Mouse (Mus musculus): ENCODE results near the gene Kcnj14. TPM values are rescaled to one million over a fixed set of nuclear protein-coding genes. Genes with fewer than 3 reads are reported as not detected.

The Kcnj14 gene
- polyA plus RNA-seq, 1 experiment from 2014 or later = 0.80 TPM

DNA sequence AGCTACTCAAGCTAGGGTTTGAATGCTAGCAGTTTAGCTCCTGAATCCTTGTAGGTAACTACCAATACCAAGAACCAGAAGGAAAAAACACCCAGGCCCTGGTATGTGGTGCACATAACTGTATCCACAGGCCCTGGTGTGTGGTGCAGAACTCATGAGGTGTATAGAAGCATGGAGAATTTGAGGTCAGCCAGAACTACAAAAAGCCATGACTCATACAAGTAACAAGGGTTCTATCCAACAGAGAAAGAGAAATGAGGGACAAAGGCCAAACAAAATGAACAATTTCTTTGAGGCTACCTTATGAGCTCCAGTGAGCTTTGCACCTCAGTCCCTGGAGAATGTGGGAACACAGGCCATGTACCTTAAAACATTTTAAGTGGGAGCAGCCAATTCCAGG, 3.7 kb downstream of the Kcnj14 start:
- H3K9me3 ChIP-seq (replicated peaks) = no peaks in the 10 kb centered on the region
- peaks cover 29% of the 10 kb centered on the region for H3K36me3 ChIP-seq
- H3K4me1 ChIP-seq = peaks cover 4% of the 10 kb centered on the region
- no peak overlapping the region for H3K27ac ChIP-seq
- no peak overlapping the region for H3K4me2 ChIP-seq (replicated peaks)
- no peak overlapping the region for H3K9ac ChIP-seq
- no peak for ATAC-seq (ENCODE audit: low FRiP score)
- peaks cover 19% of the 10 kb centered on the region for H3K27me3 ChIP-seq
- no peak overlapping the region for H3K4me3 ChIP-seq

DNA sequence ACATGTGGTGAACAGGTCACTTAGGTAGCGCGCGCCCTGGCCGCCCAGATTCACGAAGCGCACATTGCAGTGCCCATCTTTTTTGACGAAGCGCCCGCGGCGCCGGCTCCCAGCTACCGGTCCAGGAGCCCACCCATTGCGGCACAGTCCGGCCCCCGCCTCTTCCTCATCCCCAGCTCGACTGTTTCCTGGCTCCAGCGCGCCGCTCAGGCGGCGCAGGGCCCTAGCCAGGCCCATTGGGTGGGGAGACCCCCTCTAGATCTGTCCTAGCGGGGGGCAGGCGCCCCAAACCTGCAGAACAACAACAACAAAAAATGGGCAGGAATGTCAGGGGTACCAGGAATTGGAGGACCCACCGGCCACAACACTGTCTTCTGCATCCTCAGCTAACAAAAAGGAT, 4.7 kb downstream of the Kcnj14 start:
- no peak overlapping the region for H3K4me3 ChIP-seq
- H3K27ac ChIP-seq = no peak overlapping the region; the same call in 1 of the 2 replicates
- peaks cover 15% of the 10 kb centered on the region for H3K4me1 ChIP-seq
- peak overlapping the region; percentile 29 for H3K4me2 ChIP-seq (replicated peaks)
- WGBS = 7% methylated on average over 23 of the region's 25 CpGs
- no peak for ATAC-seq (ENCODE audit: low FRiP score)
- peaks cover 19% of the 10 kb centered on the region for H3K27me3 ChIP-seq
- peaks cover 18% of the 10 kb centered on the region for H3K36me3 ChIP-seq
- no peaks in the 10 kb centered on the region for H3K9me3 ChIP-seq (replicated peaks)
- no peak overlapping the region for H3K9ac ChIP-seq

DNA sequence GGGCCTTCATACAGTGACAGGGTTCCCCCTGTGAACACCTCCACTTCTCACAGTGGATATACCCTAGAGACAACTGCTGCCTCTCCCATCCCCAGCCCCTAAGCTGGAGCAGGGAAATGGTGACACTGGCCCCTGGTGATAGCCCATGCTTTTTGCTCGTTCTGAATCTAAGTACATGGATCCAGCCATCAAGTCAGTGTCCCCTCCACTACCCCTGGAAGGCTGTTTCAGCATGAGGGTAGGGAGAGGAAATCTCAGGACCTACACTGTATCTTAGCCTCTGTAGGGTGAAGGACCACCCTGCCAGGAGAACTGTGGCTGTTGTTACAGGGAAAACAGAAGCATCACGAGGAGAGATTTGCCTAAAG, 8.6 kb downstream of the Kcnj14 start:
- Histone ChIP-seq H3K27ac (no peak overlapping the region), H3K27me3 (peaks cover 19% of the 10 kb centered on the region), H3K36me3 (peaks cover 21% of the 10 kb centered on the region), H3K9ac (no peak overlapping the region), H3K4me2 (replicated peaks) (0 out of 2 replicates have a peak overlapping the region, but pooled peaks have one; percentile 57), H3K9me3 (replicated peaks) (no peaks in the 10 kb centered on the region), H3K4me3 (no peak overlapping the region), H3K4me1 (peaks cover 34% of the 10 kb centered on the region)
- WGBS = 60% methylated on average over 2 of the region's 2 CpGs
- ATAC-seq (ENCODE audit: low FRiP score) = no peak

DNA sequence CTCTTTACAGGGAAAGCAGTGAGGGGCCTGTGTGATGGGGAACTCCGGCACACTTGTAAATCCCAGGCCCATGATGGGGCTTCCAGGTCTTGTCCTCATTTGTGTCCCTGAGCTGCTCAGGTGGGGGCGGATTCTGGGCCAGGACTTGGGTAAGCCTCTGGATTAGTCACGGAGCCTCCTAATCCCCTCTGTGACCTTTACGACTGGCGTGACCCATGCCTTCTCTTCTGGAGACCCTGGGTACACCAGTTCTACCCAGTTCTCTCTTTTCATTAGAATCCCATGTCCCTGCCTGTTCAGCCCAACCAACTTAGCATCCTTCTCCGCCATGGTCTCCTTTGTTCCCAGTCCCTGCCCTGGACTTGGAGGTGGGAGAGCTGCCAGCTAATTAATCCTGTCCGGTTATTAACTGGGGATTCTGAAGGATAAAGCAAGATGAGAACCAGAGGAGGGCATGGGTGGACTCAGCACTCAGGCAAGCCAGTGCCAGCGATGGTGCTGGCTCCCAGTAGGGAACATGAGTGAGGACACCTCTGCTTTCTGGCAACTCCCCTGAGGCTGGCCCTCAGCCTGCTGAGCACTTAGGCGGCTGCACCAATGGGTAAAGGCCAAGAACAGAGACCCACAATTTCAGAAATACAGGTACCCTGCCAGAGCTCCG, 9.1 kb downstream of the Kcnj14 start:
- Histone ChIP-seq H3K9me3 (replicated peaks) (no peaks in the 10 kb centered on the region), H3K27me3 (peaks cover 17% of the 10 kb centered on the region), H3K27ac (peak overlapping the region; percentile 62), H3K4me1 (peaks cover 34% of the 10 kb centered on the region), H3K4me3 (no peak overlapping the region), H3K36me3 (peaks cover 26% of the 10 kb centered on the region), H3K4me2 (replicated peaks) (peak overlapping the region; percentile 57), H3K9ac (peak overlapping the region; percentile 18; the same call in 1 of the 2 replicates)
- WGBS = 42% methylated on average over 10 of the region's 10 CpGs
- no peak for ATAC-seq (ENCODE audit: low FRiP score)

DNA sequence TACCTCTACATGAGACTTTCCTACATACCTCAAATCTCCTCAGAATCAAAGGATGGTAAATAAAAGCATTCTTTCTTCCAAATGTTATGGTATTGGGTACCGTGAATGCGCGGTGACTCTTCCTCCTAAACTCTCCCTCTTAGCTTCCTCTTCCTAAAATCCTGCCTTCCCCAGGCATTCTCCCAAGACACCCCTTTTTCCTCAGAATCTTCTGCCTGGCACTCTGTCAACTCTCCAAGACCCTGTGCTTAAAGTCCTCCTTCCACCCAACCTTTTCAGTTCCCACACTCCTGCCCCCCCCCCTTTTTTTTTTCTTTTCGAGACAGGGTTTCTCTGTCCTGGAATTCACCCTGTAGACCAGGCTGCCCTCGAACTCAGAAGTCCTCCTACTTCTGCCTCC, 9.7 kb downstream of the Kcnj14 start:
- Histone ChIP-seq H3K27me3 (peaks cover 11% of the 10 kb centered on the region), H3K27ac (peak overlapping the region; percentile 62), H3K4me3 (peak overlapping the region; percentile 98), H3K4me2 (replicated peaks) (peak overlapping the region; percentile 57), H3K36me3 (peaks cover 32% of the 10 kb centered on the region), H3K4me1 (peaks cover 33% of the 10 kb centered on the region), H3K9me3 (replicated peaks) (no peaks in the 10 kb centered on the region), H3K9ac (peak overlapping the region; percentile 32; the same call in 1 of the 2 replicates)
- WGBS = 2% methylated on average over 5 of the region's 5 CpGs
- no peak for ATAC-seq (ENCODE audit: low FRiP score)

DNA sequence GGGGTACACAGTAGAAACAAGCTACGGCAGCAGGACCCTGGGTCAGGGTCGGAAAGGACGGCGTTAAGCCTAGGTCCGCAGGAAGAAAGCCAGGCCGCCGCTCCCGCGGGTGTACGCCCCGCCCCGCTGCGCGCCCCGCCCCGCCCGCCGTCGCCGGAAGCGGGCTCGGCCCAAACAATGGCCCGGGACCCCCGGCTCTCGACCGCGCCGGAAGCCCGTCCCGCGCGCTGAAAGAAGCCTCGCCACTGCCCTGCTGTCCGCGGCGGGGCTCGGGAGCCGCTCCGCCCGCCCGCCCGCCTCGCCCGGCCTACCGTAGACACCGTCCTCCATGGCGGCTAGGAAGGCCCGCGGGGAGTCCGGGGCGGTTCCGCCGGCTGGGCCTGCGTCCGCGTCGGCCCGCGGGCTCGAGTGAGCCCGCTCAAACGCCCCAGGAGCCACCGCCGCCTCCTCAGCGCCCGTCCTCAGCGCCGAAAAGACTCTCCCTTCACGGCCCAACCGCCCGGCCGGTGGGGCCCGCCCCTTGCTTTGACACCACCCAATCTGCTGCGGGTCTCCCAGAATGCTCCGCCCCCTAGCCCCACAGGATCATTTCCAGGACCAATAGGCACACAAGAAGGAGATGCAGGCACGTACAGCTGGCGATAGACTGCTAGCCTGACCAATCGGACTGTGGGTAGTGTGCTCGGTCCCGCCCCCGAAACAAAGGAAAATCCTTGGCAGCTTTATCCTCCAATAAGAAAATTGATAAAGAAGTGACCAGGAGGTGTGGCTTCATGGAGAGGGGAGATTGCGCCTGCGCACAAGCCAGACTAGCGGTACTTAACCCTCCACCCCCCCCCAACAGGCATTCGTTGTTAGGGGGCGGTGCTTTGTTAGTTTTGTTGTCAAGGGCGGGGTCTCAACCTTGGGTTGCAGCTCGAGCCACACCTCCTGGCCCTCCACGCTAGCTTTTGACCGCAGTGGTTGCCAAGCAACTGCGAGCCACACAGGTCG, 10.5 kb downstream of the Kcnj14 start, which contains the start of gene Cyth2:
Cyth2 (minus strand) TSS at position 795 of the 993 bp plus-strand sequence.
- WGBS = under 1% methylated on average over 62 of the region's 92 CpGs
- Histone ChIP-seq H3K9me3 (replicated peaks) (no peaks in the 10 kb centered on the region), H3K27me3 (peaks cover 8% of the 10 kb centered on the region), H3K27ac (peak within 1 kb of the TSS; percentile 100), H3K4me3 (peak within 1 kb of the TSS; percentile 98), H3K4me2 (replicated peaks) (peak within 1 kb of the TSS; percentile 68), H3K9ac (peak within 1 kb of the TSS; percentile 100), H3K4me1 (peaks cover 38% of the 10 kb centered on the region), H3K36me3 (peaks cover 39% of the 10 kb centered on the region)
- ATAC-seq (ENCODE audit: low FRiP score) = peak; percentile 99

DNA sequence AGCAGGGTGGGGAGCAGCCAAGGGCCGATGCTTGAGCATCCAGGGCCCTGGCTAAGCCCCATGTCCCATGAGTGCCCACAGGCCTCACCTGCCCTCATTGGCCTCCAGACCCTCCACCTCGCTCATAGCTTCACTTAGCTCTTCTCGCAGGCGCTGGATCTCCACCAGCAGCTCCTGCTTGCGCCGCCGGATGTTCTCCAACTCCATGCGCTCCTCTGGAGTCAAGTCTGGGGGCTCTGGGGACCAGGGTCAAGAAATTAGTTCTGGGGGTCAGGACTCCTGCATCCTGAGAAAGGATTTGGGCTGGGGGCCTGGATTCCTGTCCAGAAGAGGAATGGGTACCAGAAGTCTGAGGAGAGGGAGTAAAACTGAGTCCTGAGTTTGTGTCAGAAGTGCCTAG, 11.7 kb downstream of the Kcnj14 start:
- H3K9me3 ChIP-seq (replicated peaks) = no peaks in the 10 kb centered on the region
- peaks cover 51% of the 10 kb centered on the region for H3K36me3 ChIP-seq
- H3K9ac ChIP-seq = peak overlapping the region; percentile 100
- ATAC-seq (ENCODE audit: low FRiP score) = no peak
- 88% methylated on average over 8 of the region's 8 CpGs for WGBS
- H3K4me2 ChIP-seq (replicated peaks) = peak overlapping the region; percentile 68
- H3K4me1 ChIP-seq = peaks cover 44% of the 10 kb centered on the region
- H3K4me3 ChIP-seq = peak overlapping the region; percentile 98
- H3K27ac ChIP-seq = peak overlapping the region; percentile 100; the same call in 1 of the 2 replicates
- H3K27me3 ChIP-seq = no peaks in the 10 kb centered on the region

DNA sequence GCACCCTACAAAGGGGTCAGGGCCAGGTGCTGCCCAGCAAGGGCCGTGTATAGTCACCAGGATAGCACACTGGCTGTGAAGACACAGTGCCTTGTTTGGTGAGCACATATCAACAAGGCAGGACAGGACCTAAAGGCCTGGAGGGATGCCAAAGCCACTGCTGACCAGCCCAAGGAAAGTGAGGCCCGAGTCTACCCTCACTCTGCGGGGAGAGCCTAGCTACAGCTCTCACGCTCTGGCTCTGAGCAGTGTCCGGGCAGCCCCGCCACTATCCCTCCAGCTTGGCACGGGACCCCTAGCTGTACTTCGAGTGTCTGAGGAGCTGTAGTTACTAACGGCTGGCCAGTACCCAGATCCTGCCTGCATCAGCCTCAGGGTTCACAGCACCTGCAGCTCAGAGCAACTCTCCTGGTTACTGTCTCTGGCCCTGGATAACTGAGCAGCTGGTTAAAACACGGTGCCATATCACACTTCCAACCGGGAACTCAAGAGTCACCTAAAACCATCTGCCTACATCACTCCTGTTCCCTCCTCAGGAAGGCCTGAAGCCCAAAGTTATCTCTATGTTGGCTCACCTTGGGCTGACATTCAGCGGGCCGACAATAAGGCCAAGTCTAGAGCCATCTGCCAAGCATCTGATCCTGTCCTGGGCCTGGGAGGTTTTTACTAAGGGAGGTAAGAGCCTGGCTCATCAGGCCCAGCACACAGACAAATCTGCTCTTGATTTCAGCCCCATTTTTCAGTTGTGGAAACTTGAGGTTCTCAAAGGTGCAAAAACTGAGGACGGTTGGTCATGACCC, 15.1 kb downstream of the Kcnj14 start:
- Histone ChIP-seq H3K4me3 (no peak overlapping the region), H3K27me3 (no peaks in the 10 kb centered on the region), H3K4me1 (peaks cover 30% of the 10 kb centered on the region), H3K36me3 (peaks cover 76% of the 10 kb centered on the region), H3K9ac (no peak overlapping the region), H3K27ac (0 out of 2 replicates have a peak overlapping the region, but pooled peaks have one; percentile 12), H3K4me2 (replicated peaks) (no peak overlapping the region), H3K9me3 (replicated peaks) (no peaks in the 10 kb centered on the region)
- WGBS = 89% methylated on average over 14 of the region's 14 CpGs
- ATAC-seq (ENCODE audit: low FRiP score) = no peak

DNA sequence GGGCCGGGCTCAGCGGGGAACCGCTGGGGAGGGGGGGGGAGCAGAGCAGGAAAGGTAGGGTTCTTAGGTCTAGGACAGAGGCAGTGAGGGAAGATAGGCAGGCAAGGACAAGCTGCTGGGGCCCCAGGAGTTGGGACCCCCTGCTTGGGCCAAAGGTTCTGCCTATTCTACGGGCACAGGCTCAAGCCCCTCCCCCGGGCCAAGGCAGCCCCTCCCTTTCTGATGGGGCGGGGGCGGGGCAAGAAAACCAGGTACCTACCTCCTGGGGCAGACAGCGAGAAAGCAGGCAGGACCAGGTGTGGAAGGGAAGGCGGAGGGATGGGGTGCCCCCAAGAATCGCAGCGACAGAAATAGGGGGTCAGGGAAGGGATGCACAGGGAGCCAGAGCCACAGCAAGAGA, 16.1 kb downstream of the Kcnj14 start:
- Histone ChIP-seq H3K27me3 (no peaks in the 10 kb centered on the region), H3K4me2 (replicated peaks) (no peak overlapping the region), H3K27ac (0 out of 2 replicates have a peak overlapping the region, but pooled peaks have one; percentile 32), H3K4me3 (no peak overlapping the region), H3K36me3 (peaks cover 86% of the 10 kb centered on the region), H3K9ac (no peak overlapping the region), H3K4me1 (peaks cover 30% of the 10 kb centered on the region), H3K9me3 (replicated peaks) (no peaks in the 10 kb centered on the region)
- 46% methylated on average over 8 of the region's 11 CpGs for WGBS
- no peak for ATAC-seq (ENCODE audit: low FRiP score)

DNA sequence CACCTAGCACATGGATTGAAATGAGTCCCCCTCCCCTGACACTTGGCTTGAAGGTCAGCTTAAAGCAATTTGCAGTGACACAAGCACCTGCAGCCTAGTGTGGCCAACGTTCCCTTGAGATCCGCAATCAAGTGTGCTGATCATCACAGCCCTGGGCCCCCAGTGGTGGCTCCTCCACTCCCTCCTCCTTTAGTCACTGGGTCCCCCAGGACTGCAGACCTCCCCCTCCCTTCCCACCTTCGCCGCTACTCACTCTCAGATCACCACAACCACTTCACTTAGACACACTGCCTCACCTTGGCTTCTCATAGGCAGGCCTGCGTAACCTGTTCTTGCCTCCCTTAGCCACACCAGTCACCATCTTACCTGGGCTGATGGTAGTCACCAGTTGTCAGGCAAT, 18.6 kb downstream of the Kcnj14 start:
- peak overlapping the region; percentile 52 for H3K27ac ChIP-seq

DNA sequence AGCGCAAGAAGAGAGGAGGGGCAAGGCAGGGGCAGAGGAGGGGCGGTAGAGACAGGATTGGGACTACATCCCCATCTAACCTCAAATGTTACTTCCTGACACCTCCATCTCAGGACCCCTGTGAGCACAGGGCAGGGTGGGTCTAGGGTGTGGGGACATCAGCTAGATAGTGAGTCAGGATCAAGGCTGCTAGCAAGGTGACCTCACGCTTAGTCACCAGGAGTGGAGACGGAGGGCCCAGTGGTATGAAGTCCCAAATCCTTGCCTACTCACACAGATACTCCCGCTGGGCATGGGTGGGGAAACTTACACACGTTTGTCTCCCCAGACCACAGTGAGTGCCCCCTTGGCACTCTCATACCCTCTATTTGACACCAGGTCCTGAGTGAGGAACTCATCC, 22.0 kb downstream of the Kcnj14 start:
- peaks cover 23% of the 10 kb centered on the region for H3K4me1 ChIP-seq
- no peak overlapping the region for H3K4me2 ChIP-seq (replicated peaks)
- no peaks in the 10 kb centered on the region for H3K9me3 ChIP-seq (replicated peaks)
- ATAC-seq (ENCODE audit: low FRiP score) = no peak
- peaks cover 21% of the 10 kb centered on the region for H3K27me3 ChIP-seq
- 87% methylated on average over 6 of the region's 6 CpGs for WGBS
- no peak overlapping the region for H3K4me3 ChIP-seq
- H3K36me3 ChIP-seq = peaks cover 68% of the 10 kb centered on the region
- no peak overlapping the region for H3K9ac ChIP-seq
- no peak overlapping the region for H3K27ac ChIP-seq

More for the DNA sequence above, 18.6 kb downstream of the Kcnj14 start:
- peaks cover 14% of the 10 kb centered on the region; the same call in 1 of the 2 replicates for H3K4me1 ChIP-seq
- WGBS = 68% methylated on average over 5 of the region's 5 CpGs
- no peak overlapping the region for H3K4me2 ChIP-seq (replicated peaks)
- H3K4me3 ChIP-seq = no peak overlapping the region
- no peaks in the 10 kb centered on the region for H3K27me3 ChIP-seq
- no peak overlapping the region for H3K9ac ChIP-seq
- no peak for ATAC-seq (ENCODE audit: low FRiP score)
- peaks cover 87% of the 10 kb centered on the region for H3K36me3 ChIP-seq
- no peaks in the 10 kb centered on the region for H3K9me3 ChIP-seq (replicated peaks)

All from hindbrain, embryonic 12.5 days (tissue).